Mouse (Mus musculus) embryonic fibroblast, embryonic 13.5 days (primary cell): ENCODE measurements around the gene Mrps27.

Source experiments
- CTCF ChIP-seq: IDR thresholded peaks from 2 replicates; pipeline ENCODE4 v1.5.1; 2011; ENCODE audit warnings: mild to moderate bottlenecking, control low read depth, low read length, moderate library complexity, borderline replicate concordance; ENCODE audit not compliant: insufficient read depth
- POLR2A ChIP-seq: IDR thresholded peaks from 2 replicates; pipeline ENCODE4 v1.6.1; 2011; ENCODE audit warnings: low read depth, mild to moderate bottlenecking, control low read depth, low read length, moderate library complexity

- no peak for TF ChIP-seq POLR2A
- TF ChIP-seq CTCF: no peak
Measured at GRCm38 (mm10) chr13:99343876-99344598, 549 bp upstream of the Mrps27 start.
